Mouse (Mus musculus) left cerebral cortex, adult 11 months (tissue): Measurements from ENCODE around the gene Kncn.

ENCODE experiments used
- DNase-seq: peaks from one replicate; pipeline ENCODE4 v3.0.0; 2022; ENCODE audit warnings: low spot score

Gene Kncn

GRCm38 (mm10) chr4:115878828-115879227 lies 5.4 kb upstream of the Kncn start:
- no peak for DNase-seq

- DNase-seq, result peak; percentile 27
These were observed 3.0 kb upstream of the Kncn start for GRCm38 (mm10) chr4:115881183-115881582.

- DNase-seq, result no peak
These were observed 2.0 kb upstream of the Kncn start for GRCm38 (mm10) chr4:115882195-115882594.

GRCm38 (mm10) chr4:115885846-115886245 lies 1.6 kb downstream of the Kncn start:
- DNase-seq, result no peak

GRCm38 (mm10) chr4:115886875-115887274 lies 2.7 kb downstream of the Kncn start:
- DNase-seq, result no peak

- no peak for DNase-seq
These were observed 5.9 kb downstream of the Kncn start for GRCm38 (mm10) chr4:115890066-115890465.

GRCm38 (mm10) chr4:115890553-115890952 lies 6.4 kb downstream of the Kncn start, which contains the start of gene 6430628N08Rik:
Gene 6430628N08Rik, plus strand, starts transcription at chr4:115890665.
- DNase-seq, result no peak

- DNase-seq, result no peak
These were observed 10.1 kb downstream of the Kncn start for GRCm38 (mm10) chr4:115894281-115894680.

GRCm38 (mm10) chr4:115897901-115898631 lies 13.9 kb downstream of the Kncn start:
- no peak for DNase-seq

- DNase-seq, result peak; percentile 55
These were observed 18.6 kb downstream of the Kncn start for GRCm38 (mm10) chr4:115902816-115903215.

- DNase-seq, result no peak
These were observed 20.2 kb downstream of the Kncn start for GRCm38 (mm10) chr4:115904375-115904774.

- no peak for DNase-seq
These were observed 21.5 kb downstream of the Kncn start for GRCm38 (mm10) chr4:115905701-115906100.

GRCm38 (mm10) chr4:115906791-115907190 lies 22.6 kb downstream of the Kncn start:
- DNase-seq, result no peak

GRCm38 (mm10) chr4:115907994-115908393 lies 23.8 kb downstream of the Kncn start:
- no peak for DNase-seq

- DNase-seq, result no peak
These were observed 24.4 kb downstream of the Kncn start for GRCm38 (mm10) chr4:115908641-115909040.

GRCm38 (mm10) chr4:115911586-115911985 lies 27.4 kb downstream of the Kncn start:
- no peak for DNase-seq

GRCm38 (mm10) chr4:115919911-115920310 lies 35.7 kb downstream of the Kncn start:
- DNase-seq, result no peak

GRCm38 (mm10) chr4:115922688-115923087 lies 38.5 kb downstream of the Kncn start:
- DNase-seq, result no peak

- no peak for DNase-seq
These were observed 39.2 kb downstream of the Kncn start for GRCm38 (mm10) chr4:115923262-115923880.

- DNase-seq, result no peak
These were observed 43.4 kb downstream of the Kncn start for GRCm38 (mm10) chr4:115927637-115928036.

- DNase-seq, result no peak
These were observed 47.4 kb downstream of the Kncn start for GRCm38 (mm10) chr4:115931556-115932088.

- no peak for DNase-seq
These were observed 51.8 kb downstream of the Kncn start for GRCm38 (mm10) chr4:115935835-115936581.

- DNase-seq, result no peak
These were observed 52.4 kb downstream of the Kncn start for GRCm38 (mm10) chr4:115936646-115937045.
